In genomic region chr6:90466847-90467410, GRCm38 (mm10) we compare ENCODE assay signal across 16 mouse cellular contexts. TPM values are rescaled to one million over a fixed set of nuclear protein-coding genes. Genes with fewer than 3 reads are reported as not detected.
A peak's percentile ranks its signal among the peaks of the same experiment; 100 is the strongest.
DNase-seq lines count a peak whose midpoint lies in the region; ATAC-seq lines count a peak whose summit lies in the region.
"Had no signal": no experiment of that assay in that cellular context is flagged by ENCODE, and none has a peak within 500 bp of the region (broad histone marks: within the 10 kb centered on the region; RNA-seq: fewer than 3 reads in every experiment).

No protein-coding gene starts in this region.

- no peak for ATAC-seq in kidney, embryonic 15.5 days (replicated peaks; ENCODE audit: low FRiP score)
- ATAC-seq in liver, embryonic 16.5 days (ENCODE audit: low read depth): no peak
- no peak for ATAC-seq in monocyte, adult 5-6 weeks (replicated peaks; ENCODE audit: insufficient number of reproducible peaks, low FRiP score, low TSS enrichment, poor library complexity, severe bottlenecking)

- H3K9ac ChIP-seq in kidney, embryonic 15.5 days: no peak overlapping the region
- peak overlapping the region; percentile 8; the same call in 1 of the 2 replicates for H3K9ac ChIP-seq in liver, embryonic 16.5 days (ENCODE audit: low read depth, low read length)
- H3K9ac ChIP-seq: embryonic facial prominence, embryonic 12.5 days; neural tube, embryonic 13.5 days had no signal

- intact Hi-C loops in heart, postnatal 36 days (cut with DNase I): no loop called here

- peak; percentile 95 for DNase-seq in heart, adult 11 months
- no peak for DNase-seq in heart, postnatal 36 days
- DNase-seq in kidney, postnatal 25 days: peak; percentile 27 to 78
- DNase-seq in kidney, postnatal 36 days: peak; percentile 64 to 78
- DNase-seq: cerebellum, adult 11-12 months; layer of hippocampus, postnatal 36 days; right cerebral cortex, postnatal 25 days; thymus, adult 18-20 months had no signal

- WGBS in kidney, embryonic 15.5 days: 90% methylated on average over 12 of the region's 12 CpGs
- 56% methylated on average over 12 of the region's 12 CpGs for WGBS in liver, embryonic 16.5 days (ENCODE audit: insufficient replicate concordance)

- H3K4me2 ChIP-seq in kidney, embryonic 15.5 days: no peak overlapping the region
- H3K4me2 ChIP-seq in liver, embryonic 16.5 days (ENCODE audit: low read depth, low read length): peak overlapping the region; percentile 48
- H3K4me2 ChIP-seq: embryonic facial prominence, embryonic 12.5 days; neural tube, embryonic 13.5 days had no signal

- H3K4me3 ChIP-seq in kidney, embryonic 15.5 days (replicated peaks): no peak overlapping the region
- peak overlapping the region; percentile 37 for H3K4me3 ChIP-seq in liver, embryonic 16.5 days (ENCODE audit: low read depth, low read length)
- H3K4me3 ChIP-seq: embryonic facial prominence, embryonic 12.5 days; limb, embryonic 10.5 days; neural tube, embryonic 13.5 days had no signal

- no peaks in the 10 kb centered on the region for H3K9me3 ChIP-seq in kidney, embryonic 15.5 days (replicated peaks)
- no peaks in the 10 kb centered on the region for H3K9me3 ChIP-seq in liver, embryonic 16.5 days (replicated peaks; ENCODE audit: control insufficient read depth, low read length)
- H3K9me3 ChIP-seq: embryonic facial prominence, embryonic 12.5 days; limb, embryonic 10.5 days; neural tube, embryonic 13.5 days had no signal

- H3K27me3 ChIP-seq in kidney, embryonic 15.5 days: peaks cover 12% of the 10 kb centered on the region
- peaks cover 22% of the 10 kb centered on the region for H3K27me3 ChIP-seq in liver, embryonic 16.5 days (ENCODE audit: control insufficient read depth, insufficient read depth, low read depth, low read length)

- H3K4me1 ChIP-seq in kidney, embryonic 15.5 days: peaks cover 34% of the 10 kb centered on the region
- no peaks in the 10 kb centered on the region; the same call in 1 of the 2 replicates for H3K4me1 ChIP-seq in liver, embryonic 16.5 days (ENCODE audit: control insufficient read depth, low read depth, low read length)

- H3K36me3 ChIP-seq in kidney, embryonic 15.5 days: peaks cover 4% of the 10 kb centered on the region; the same call in 1 of the 2 replicates
- H3K36me3 ChIP-seq in liver, embryonic 16.5 days (ENCODE audit: control insufficient read depth, insufficient read depth): no peaks in the 10 kb centered on the region; the same call in 1 of the 2 replicates
- H3K36me3 ChIP-seq: embryonic facial prominence, embryonic 12.5 days had no signal

- no peak overlapping the region for H3K27ac ChIP-seq in kidney, embryonic 15.5 days
- peak overlapping the region; percentile 61; the same call in 1 of the 2 replicates for H3K27ac ChIP-seq in liver, embryonic 16.5 days (ENCODE audit: low read length)
- H3K27ac ChIP-seq: embryonic facial prominence, embryonic 12.5 days; limb, embryonic 10.5 days; neural tube, embryonic 13.5 days had no signal

RNA-seq across cellular contexts. Expression of gene Klf15, which starts 4.6 kb away (rescaled TPM):
- 10 to 100 TPM; 60.8 to 87.4 TPM for total RNA-seq in heart, postnatal 36 days (2021)
- polyA plus RNA-seq in kidney, embryonic 15.5 days (2015; fragmentation: Nextera tagmentation; extraction: Ambion mirVana): 11.7 and 12.6 TPM in 2 replicates
- polyA plus RNA-seq in liver, embryonic 16.5 days (2015; fragmentation: Nextera tagmentation; extraction: Ambion mirVana): 21.7 and 25.8 TPM in 2 replicates
- not detected in 3 replicates for total RNA-seq in monocyte, adult 5-6 weeks (2017)
- total RNA-seq: megakaryocyte-erythroid progenitor cell, adult 5-6 weeks; MEL had no signal

RNA-seq across cellular contexts. Expression of gene Aldh1l1, which starts 19.3 kb away (rescaled TPM):
- 1 to 10 TPM; 1.9 to 2.2 TPM for total RNA-seq in heart, postnatal 36 days (2021)
- polyA plus RNA-seq in kidney, embryonic 15.5 days (2015; fragmentation: Nextera tagmentation; extraction: Ambion mirVana): 11.2 and 13.8 TPM in 2 replicates
- polyA plus RNA-seq in liver, embryonic 16.5 days (2015; fragmentation: Nextera tagmentation; extraction: Ambion mirVana): 35.9 and 48.3 TPM in 2 replicates
- 0.68 to 2.9 TPM in 2 of 3 replicates, not detected in the other for total RNA-seq in monocyte, adult 5-6 weeks (2017)

RNA-seq across cellular contexts. Expression of gene Cfap100, which starts 38.3 kb away (rescaled TPM):
- under 1 TPM in 1 of 2 experiments, not detected in 1; 0.35 TPM for total RNA-seq in heart, postnatal 36 days (2021)
- 0.30 and 0.58 TPM in 2 replicates for polyA plus RNA-seq in kidney, embryonic 15.5 days (2015; fragmentation: Nextera tagmentation; extraction: Ambion mirVana)
- 0.08 and 0.19 TPM in 2 replicates for polyA plus RNA-seq in liver, embryonic 16.5 days (2015; fragmentation: Nextera tagmentation; extraction: Ambion mirVana)
- total RNA-seq in monocyte, adult 5-6 weeks (2017): not detected in 3 replicates
- total RNA-seq: megakaryocyte-erythroid progenitor cell, adult 5-6 weeks; MEL had no signal

Comparison
In these comparisons a context has a peak if more than half of its experiments do, and no peak if none do; other contexts are left out.
1. DNase-seq: peak in heart, adult 11 months (single experiment), kidney, postnatal 25 days (2 of 2) and kidney, postnatal 36 days (2 of 2); none in heart, postnatal 36 days (0 of 2).
2. RNA of gene Klf15, which starts 4.6 kb away (total RNA-seq): 60.8 to 87.4 TPM in heart, postnatal 36 days; not detected in monocyte, adult 5-6 weeks; every median in the first group is over 10 times any median in the second.